Mouse (Mus musculus): ENCODE data around the gene Exoc3l. TPM values are rescaled to one million over a fixed set of nuclear protein-coding genes. Genes with fewer than 3 reads are reported as not detected.
A peak's percentile ranks its signal among the peaks of the same experiment; 100 is the strongest.

Exoc3l gene
- total RNA-seq, 1 experiment from 2014 or later, result 4.0 TPM

DNA sequence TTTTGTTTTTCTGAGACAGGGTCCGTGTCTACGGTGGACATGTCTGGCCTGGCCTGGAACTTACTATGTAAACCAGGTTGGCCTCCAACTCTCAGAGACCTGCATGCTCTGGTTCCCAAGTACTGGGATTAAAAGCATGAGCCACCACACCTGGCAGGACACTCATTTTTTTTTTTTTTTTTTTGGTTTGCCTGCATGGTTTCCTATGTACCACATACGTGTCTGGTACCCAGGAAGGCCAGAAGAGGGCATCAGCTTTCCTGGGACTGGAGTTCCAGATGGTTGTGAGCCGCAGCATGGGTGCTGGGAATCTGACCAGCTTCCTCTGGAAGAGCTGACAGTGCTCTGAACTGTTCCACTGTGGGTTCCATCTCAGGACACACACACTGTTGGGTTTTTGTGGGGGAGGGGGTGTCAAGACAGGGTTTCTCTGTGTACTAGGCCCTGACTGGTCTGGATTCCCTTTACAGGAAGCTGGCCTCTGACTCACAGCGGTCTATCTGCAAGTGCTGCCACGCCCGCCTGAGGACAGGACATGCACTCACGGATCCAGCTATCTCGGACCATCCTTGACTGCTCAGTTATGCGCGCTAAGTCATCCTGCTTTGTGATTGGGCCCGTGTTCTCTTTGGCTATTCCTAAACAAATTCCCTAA lies 34.4 kb downstream of the Exoc3l start:
- no peak for ATAC-seq (replicated peaks in 1 of 2; ENCODE audit: insufficient read depth in 1 of 2, low FRiP score in 2 of 2, low TSS enrichment in 1 of 2, low read depth in 1 of 2, poor library complexity in 2 of 2, severe bottlenecking in 2 of 2)

DNA sequence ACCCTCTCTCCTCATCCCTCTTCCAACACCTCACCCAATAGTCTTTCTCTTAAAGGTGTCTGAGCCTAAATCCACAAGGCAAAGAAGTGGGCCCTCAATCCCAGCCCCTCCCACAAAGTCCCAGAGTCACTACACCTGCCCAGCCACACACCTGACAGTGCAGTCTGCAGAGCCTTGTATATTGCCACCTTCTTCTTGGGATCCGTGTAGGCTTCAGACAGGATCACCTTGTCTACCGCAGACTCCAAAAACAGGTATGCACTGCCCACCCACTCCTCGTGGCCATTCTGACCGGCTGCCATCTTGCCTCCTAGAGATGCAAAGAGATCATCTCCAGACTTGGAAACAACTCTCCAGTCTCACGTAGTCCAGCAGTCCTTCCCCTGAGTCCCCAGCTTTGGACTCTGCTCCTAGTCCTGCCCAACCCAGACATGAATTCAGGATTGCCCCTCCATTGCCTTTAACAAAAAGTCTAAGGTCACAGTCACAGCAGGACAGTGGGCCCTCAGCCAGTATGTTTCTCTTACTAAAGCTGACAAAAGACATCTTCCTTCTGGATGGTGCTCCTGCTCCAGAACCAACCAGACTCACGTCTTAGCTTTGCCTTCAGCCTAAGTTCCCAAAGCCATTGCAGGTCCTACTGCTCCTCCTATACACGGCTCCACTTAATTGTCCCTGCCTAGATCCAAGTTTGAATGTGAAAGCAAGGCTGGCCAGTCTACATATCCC lies 35.4 kb downstream of the Exoc3l start:
- no peak for ATAC-seq (replicated peaks in 1 of 2; ENCODE audit: insufficient read depth in 1 of 2, low FRiP score in 2 of 2, low TSS enrichment in 1 of 2, low read depth in 1 of 2, poor library complexity in 2 of 2, severe bottlenecking in 2 of 2)

DNA sequence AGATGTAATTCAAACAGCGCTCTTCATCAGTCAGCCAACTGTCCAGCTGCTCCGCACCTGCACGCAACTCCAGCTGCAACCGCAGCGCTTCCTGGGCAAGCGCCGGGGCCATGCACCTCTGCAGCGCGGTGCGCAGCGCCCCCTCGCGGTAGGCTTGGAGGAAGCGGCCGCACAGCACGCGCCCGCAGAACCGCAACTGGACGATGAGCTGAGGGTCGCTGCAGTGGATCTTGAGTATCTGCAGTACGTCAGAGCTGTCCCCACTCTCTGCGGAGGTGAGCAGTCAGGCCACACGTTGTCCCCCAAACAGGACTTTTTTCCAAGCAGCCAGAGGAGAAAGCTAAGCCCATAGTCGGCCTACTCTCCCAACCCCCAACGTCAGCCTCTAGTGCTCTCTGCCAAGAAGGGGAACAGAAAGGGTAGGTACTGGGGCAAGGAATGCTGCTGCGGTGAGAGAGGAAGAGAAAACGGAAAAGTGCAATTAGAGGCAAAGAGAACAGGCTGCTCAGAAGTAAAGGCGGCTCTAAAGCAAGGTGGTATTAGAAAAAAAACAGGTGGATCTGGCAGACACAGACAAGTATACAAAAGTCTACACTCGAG lies 36.1 kb downstream of the Exoc3l start:
- ATAC-seq (replicated peaks in 1 of 2; ENCODE audit: insufficient read depth in 1 of 2, low FRiP score in 2 of 2, low TSS enrichment in 1 of 2, low read depth in 1 of 2, poor library complexity in 2 of 2, severe bottlenecking in 2 of 2), result peak; percentile 58 to 60

DNA sequence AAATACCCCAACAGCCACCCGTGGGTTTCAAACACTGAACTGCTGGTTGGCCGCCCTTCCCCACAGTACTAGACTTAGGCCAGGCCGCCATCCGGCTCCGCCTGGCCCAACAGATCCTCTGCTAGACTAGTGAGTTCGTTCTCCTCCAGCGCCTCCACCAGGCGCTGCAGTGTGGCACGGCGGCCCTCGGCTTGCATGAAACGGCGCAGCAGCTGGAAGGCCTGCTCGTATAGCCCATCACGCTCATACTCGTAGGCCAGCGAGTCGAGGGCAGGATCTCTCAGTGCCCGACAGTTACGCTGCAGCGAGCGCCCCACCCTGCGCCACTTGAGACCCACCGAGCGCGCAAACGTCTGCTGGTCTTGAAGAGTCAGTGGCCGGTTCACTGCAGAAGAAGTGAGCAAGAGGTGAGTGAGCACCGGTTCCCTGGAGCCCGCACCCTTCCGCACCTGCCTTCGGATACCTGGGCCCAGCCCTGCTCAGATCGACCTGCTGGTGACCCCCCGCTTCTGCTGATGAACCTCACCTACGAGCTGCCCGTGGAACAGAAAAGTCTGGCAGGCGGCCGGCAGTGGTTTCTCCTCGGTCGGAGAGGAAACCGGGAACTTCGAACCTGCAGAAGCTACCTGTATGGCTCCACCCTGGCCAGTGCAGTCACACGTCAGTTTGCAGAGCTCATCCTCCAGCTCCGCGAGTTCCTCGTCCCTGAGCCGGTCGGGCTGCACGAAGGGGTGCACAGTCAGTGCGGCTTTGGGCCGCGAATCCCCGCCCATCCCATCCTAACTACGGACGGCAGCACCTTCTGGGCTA lies 36.8 kb downstream of the Exoc3l start:
- peak in 1 of 2 experiments; percentile 2; a peak in 2 of 4 replicates for ATAC-seq (replicated peaks in 1 of 2; ENCODE audit: insufficient read depth in 1 of 2, low FRiP score in 2 of 2, low TSS enrichment in 1 of 2, low read depth in 1 of 2, poor library complexity in 2 of 2, severe bottlenecking in 2 of 2)

DNA sequence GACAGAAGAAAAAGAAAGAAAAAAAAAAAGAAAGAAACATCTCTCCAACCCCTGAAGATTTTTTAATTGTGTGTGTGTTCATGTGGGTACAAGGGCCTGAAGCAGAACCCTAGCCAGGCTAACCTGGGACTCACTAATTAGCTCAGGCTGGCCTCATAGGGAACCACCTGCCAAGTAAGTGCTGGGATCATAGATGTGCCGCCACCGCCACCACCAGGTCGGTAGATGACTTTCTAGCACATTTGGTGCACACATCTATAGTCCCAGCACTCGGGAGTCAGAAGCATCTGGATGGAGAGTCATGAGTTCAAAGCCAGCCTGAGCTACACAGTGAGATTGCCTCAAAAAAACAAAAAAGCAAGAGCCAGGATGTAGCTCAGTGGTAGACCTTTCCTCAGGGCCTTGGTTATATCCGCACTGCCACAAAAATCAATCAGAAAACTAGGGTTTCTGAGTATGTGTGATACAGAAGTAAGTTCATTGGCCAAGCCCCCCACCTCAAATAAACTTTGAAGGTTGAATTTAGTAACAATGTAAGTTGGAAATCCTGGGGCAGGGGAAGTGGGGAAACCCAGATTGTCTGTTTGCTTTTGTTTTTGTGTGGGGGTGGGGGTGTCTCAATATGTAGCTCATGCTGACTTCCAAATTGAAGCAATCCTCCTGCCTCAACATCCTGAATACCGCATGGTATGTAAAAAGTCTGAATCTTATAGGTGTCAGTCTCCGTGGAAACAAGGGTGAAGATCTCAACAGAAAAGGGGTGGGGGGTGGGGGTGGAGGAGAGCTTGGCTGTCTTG lies 38.4 kb downstream of the Exoc3l start:
- ATAC-seq (replicated peaks in 1 of 2; ENCODE audit: insufficient read depth in 1 of 2, low FRiP score in 2 of 2, low TSS enrichment in 1 of 2, low read depth in 1 of 2, poor library complexity in 2 of 2, severe bottlenecking in 2 of 2), result no peak

DNA sequence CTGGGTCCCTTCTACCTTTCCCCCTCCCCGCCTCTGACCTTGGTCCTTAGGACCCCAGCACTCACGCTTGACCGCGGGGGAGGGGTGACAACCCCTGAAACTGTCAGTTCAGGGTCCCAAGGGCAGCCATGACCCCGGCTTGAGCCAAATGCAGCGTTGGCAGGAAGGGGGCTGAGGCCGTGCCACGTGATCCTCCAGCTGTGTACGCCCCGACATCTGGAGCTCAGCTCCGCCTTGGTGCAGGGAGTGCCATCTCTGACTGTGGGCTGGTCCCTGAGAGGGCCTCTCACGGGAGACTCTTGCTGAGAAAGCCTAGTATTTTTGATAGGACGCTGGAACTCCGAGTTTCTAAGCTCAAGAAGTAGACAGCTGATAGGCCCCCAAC lies 40.9 kb downstream of the Exoc3l start, which contains the start of gene B3gnt9:
Gene B3gnt9 (minus strand): TSS at position 188 of the 385 bp plus-strand sequence.
- peak; percentile 18 to 29; a peak in 1 of 4 replicates for ATAC-seq (replicated peaks in 1 of 2; ENCODE audit: insufficient read depth in 1 of 2, low FRiP score in 2 of 2, low TSS enrichment in 1 of 2, low read depth in 1 of 2, poor library complexity in 2 of 2, severe bottlenecking in 2 of 2)

DNA sequence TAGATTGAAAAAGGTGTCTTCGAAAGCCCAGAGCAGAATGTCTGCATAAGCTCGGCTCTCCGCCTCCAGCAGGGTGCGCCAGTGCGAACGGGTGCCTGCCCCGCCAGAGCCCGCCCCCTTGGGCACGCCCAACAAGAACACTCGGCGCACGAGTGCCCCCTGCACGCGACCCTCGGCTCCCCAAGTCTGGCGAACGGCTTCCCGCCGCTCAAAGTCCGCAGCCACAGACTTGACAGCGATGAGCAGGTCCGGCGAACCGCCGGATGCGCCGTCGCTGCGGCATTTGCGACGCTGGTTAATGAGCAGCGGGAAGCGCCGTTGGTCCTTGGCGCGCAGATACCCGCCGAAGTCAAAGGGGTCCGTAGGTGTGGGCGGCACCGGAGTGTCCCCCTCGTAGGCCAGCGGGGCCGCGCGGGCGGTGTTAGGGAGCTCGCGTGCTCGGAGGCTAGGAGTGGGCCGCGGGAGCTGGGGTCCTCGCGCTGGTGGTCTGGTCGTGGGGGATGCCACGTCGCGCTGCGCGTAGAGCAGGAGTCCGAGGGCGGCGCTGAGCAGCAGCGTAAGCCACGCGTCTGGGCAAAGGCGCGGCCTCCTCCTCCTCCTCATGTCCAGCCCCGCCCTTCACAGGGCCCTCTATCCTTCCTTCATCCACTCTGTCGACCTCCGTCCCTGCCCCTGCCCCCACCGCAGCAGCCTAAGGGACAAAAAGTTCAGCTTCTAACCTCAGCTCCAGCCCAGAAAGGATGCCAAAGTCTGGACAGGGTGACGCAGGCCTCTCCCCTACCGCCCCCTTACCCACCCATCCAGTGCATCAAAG lies 41.5 kb downstream of the Exoc3l start:
- ATAC-seq (replicated peaks in 1 of 2; ENCODE audit: insufficient read depth in 1 of 2, low FRiP score in 2 of 2, low TSS enrichment in 1 of 2, low read depth in 1 of 2, poor library complexity in 2 of 2, severe bottlenecking in 2 of 2), result peak; percentile 81 to 88

DNA sequence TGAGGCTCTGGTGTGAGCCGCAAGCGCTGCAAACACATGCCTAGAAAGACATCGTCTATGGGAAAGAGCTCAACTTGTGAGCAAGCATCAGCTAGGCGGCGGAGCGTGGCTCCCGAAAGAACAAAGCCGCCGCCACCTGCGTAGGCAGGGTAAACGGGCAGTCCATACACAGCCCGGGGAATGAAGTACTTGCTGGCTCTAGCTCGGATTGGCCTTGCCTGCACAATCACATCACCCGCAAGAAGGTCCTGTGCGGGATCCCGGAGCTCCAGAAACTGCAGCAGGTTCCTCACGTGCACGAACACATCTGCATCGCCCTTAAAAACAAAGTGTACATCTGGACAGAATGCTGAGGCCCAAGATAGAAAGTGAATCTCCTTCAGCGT lies 42.1 kb downstream of the Exoc3l start:
- ATAC-seq (replicated peaks in 1 of 2; ENCODE audit: insufficient read depth in 1 of 2, low FRiP score in 2 of 2, low TSS enrichment in 1 of 2, low read depth in 1 of 2, poor library complexity in 2 of 2, severe bottlenecking in 2 of 2), result no peak

DNA sequence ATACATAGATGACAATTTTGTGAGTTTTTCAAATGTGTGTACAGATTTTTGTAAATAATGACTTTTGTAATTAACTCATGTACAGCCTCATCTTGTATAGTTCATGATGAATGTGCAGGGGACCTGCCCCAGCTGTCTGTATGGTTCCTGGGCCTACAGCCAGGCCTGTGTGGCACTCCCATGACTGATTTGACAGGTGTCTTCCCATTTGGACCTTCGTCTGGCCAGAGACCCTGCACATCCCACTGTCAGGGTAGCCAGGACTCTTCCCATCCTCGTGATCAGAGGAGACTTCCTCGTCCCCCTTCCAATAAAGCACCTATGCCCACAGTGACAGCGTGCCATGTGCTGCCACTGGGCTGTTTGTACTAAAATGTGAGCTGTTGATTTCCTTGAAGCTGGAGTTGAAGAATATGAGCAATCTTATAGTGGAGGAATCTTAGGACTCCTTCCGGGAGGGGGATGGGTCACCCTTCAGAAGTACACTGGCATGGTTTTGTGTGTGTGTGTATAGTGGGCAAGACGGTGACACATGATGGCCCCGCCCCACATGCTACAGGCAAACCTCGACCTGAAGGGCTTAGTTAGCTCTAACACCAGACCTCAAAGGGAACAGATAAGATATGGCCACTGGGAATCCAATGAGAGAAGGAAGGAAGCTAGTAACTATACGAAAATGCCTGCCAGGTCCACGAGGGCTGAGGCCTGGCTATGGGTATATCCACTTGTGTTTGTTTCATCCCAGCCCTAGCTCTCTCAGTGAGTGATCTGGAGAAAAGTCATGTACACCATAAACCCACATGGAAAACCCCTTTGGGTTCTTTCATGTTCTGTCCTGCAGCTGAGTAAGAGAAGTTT lies 43.0 kb downstream of the Exoc3l start:
- no peak for ATAC-seq (replicated peaks in 1 of 2; ENCODE audit: insufficient read depth in 1 of 2, low FRiP score in 2 of 2, low TSS enrichment in 1 of 2, low read depth in 1 of 2, poor library complexity in 2 of 2, severe bottlenecking in 2 of 2)

DNA sequence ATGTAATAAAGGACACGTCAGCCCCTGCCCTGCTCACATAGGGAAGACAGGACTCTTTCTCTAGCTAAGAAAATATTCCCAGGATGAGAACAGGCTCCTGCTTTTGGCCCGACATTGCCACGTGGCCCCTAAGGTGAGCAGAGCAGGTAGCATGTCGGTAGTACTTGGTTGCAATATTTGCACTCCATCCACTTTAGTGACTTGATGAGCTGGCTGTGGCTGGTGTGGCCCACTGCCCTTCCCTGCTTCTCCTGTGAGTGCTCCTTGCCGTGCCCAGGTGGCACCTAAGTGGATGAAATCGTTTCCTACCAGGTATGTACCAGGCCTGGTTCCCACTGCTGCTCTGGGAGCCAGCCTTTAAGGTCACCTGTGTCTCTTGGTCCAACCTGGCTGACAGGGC lies 43.9 kb downstream of the Exoc3l start:
- ATAC-seq (replicated peaks in 1 of 2; ENCODE audit: insufficient read depth in 1 of 2, low FRiP score in 2 of 2, low TSS enrichment in 1 of 2, low read depth in 1 of 2, poor library complexity in 2 of 2, severe bottlenecking in 2 of 2), result no peak

DNA sequence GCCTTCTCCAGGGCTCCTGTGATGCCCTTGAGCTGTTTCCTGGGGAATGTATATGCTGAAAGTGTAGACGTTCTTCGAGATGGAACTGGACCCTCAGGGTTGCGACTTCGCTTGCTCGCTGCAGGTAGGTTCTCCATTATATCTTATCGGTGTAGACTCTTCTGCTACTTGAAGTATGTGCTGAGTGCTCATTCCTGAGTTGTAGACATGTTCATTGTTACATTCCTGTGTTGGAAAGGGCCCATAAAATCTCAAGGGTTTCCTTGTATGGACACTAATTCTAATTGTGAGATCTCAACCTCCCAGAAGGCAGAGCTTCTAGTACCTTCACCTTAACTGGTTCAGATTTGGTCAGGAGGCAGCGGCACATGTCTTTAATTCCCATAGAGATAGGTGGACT lies 54.9 kb downstream of the Exoc3l start:
- ATAC-seq (replicated peaks in 1 of 2; ENCODE audit: insufficient read depth in 1 of 2, low FRiP score in 2 of 2, low TSS enrichment in 1 of 2, low read depth in 1 of 2, poor library complexity in 2 of 2, severe bottlenecking in 2 of 2), result no peak

Other genes starting within 250 kb of the Exoc3l start
- gene Ces3a, start 247.5 kb downstream of the Exoc3l start, total RNA-seq (2017), result not detected in 2 replicates
- gene Ces3b, start 212.3 kb downstream of the Exoc3l start, total RNA-seq (2017), result not detected in 2 replicates
- gene Ces4a, start 164.3 kb downstream of the Exoc3l start, total RNA-seq (2017), result not detected in 2 replicates
- 204 and 237 TPM in 2 replicates for gene Cbfb, start 125.4 kb downstream of the Exoc3l start, total RNA-seq (2017)
- gene D230025D16Rik, start 71.0 kb downstream of the Exoc3l start, total RNA-seq (2017), result 15.1 and 15.7 TPM in 2 replicates
- gene B3gnt9, start 40.9 kb downstream of the Exoc3l start, total RNA-seq (2017), result 0.50 TPM in 1 of 2 replicates, not detected in the other
- 17.6 and 20.2 TPM in 2 replicates for gene Tradd, start 31.5 kb downstream of the Exoc3l start, total RNA-seq (2017)
- gene Fbxl8, start 31.5 kb downstream of the Exoc3l start, total RNA-seq (2017), result 4.1 and 4.9 TPM in 2 replicates
- gene Hsf4, start 26.3 kb downstream of the Exoc3l start, total RNA-seq (2017), result 0.19 TPM in 1 of 2 replicates, not detected in the other
- 0.30 and 0.31 TPM in 2 replicates for gene Nol3, start 20.0 kb downstream of the Exoc3l start, total RNA-seq (2017)
- gene 4931428F04Rik, start 6.2 kb downstream of the Exoc3l start, total RNA-seq (2017), result 3.4 and 4.5 TPM in 2 replicates
- gene E2f4, start 1.6 kb upstream of the Exoc3l start, total RNA-seq (2017), result 34.3 and 55.3 TPM in 2 replicates
- 3.5 and 4.6 TPM in 2 replicates for gene Elmo3, start 9.5 kb upstream of the Exoc3l start, total RNA-seq (2017)
- gene Lrrc29, start 30.2 kb upstream of the Exoc3l start, total RNA-seq (2017), result 0.65 and 2.6 TPM in 2 replicates
- 28.1 and 63.6 TPM in 2 replicates for gene Tmem208, start 30.3 kb upstream of the Exoc3l start, total RNA-seq (2017)
- 5.1 and 6.4 TPM in 2 replicates for gene Fhod1, start 51.9 kb upstream of the Exoc3l start, total RNA-seq (2017)
- 0.35 and 1.4 TPM in 2 replicates for gene Slc9a5, start 52.7 kb upstream of the Exoc3l start, total RNA-seq (2017)
- gene Plekhg4, start 77.2 kb upstream of the Exoc3l start, total RNA-seq (2017), result 0.31 TPM in 1 of 2 replicates, not detected in the other
- not detected in 2 replicates for gene Kctd19, start 117.4 kb upstream of the Exoc3l start, total RNA-seq (2017)
- 0.20 and 2.1 TPM in 2 replicates for gene Lrrc36, start 117.5 kb upstream of the Exoc3l start, total RNA-seq (2017)
- 3.2 TPM in 1 of 2 replicates, not detected in the other for gene Tppp3, start 175.4 kb upstream of the Exoc3l start, total RNA-seq (2017)
- 7.3 and 11.2 TPM in 2 replicates for gene Zdhhc1, start 200.8 kb upstream of the Exoc3l start, total RNA-seq (2017)
- not detected in 2 replicates for gene Hsd11b2, start 222.7 kb upstream of the Exoc3l start, total RNA-seq (2017)